Mouse (Mus musculus): Measurements from ENCODE around the gene Gm973. TPM values are rescaled to one million over a fixed set of nuclear protein-coding genes. Genes with fewer than 3 reads are reported as not detected.

The Gm973 gene
- polyA plus RNA-seq, 1 experiment from 2014 or later, result 9.2 TPM

DNA sequence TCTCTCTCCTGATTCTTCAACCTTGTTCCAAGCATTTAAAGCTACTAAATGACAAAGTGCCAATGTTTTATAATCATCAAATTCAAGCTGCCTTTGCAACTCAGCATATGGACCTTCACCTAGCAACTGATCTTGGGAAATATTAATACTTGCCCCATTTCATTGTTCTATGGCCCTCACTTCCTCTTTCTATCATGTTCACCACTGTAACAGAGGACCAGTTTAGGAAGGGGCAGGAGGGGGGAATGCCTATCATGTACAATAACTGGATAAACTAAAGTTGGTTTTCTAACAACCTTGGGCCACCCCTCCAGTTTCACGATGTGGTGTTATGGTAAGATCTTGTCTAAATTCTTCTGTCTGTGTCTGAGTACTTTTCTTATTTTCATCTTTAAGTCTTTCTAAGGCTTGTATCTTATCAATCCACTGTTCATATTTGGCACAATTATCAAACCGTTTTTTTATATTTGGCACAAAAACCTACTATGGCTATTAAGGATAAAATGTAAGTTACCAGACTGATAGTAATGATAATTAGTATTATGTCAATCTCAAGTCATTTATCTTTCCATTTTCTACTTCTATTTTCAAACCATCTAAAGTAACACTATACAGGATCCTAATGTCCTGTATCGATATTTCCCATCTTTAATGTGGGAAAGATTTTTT is 137.3 kb downstream of the Gm973 start:
- Histone ChIP-seq H3K4me1 (no peaks in the 10 kb centered on the region), H3K4me2 (replicated peaks) (no peak overlapping the region), H3K27ac (replicated peaks) (no peak overlapping the region), H3K36me3 (peaks cover 29% of the 10 kb centered on the region), H3K27me3 (no peaks in the 10 kb centered on the region), H3K9ac (replicated peaks) (no peak overlapping the region), H3K4me3 (no peak overlapping the region), H3K9me3 (no peaks in the 10 kb centered on the region)
- WGBS, result 98% methylated on average over 3 of the region's 3 CpGs
- ATAC-seq (replicated peaks), result no peak

DNA sequence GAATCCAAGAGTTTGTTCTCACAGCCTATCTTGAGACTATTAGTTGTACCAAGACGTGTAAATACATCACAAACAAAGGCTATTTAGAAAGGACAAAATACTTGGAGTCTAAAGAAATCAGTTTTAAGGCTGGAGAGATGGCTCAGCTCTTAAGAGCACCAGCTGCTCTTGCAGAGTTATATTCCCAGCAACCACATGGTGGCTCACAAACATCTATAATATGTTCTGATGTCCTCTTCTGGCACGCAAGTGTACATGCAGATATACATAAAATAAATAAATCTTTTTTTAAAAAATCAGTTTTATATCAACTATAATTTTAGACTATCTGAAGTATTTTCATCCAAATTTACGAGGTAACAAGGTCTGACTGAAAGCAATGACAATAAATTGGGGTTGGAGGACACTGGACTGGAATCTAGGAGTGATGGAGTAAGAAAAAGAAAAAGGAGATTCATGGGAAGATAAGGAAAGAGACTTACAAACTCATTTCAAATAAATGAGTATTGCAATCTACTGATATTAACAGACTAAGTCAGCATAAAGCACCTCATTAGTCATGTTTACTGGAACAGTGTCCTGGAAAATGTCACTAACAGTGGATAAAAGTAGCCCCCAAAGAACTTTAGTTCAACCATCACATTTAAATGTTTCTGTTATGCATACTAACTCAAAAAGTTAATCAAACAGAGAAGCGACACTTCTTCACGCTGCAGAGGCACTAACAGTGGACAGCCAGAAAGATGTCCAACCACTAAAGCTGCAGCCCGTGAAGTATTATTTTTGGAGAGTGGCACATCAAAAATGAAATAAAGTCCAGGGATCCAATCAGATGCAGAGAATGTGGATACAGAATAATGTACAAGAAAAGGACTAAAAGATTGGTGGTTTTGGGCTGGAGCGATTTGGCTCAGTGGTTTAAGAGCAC is 140.4 kb downstream of the Gm973 start:
- Histone ChIP-seq H3K9me3 (no peaks in the 10 kb centered on the region), H3K27ac (replicated peaks) (no peak overlapping the region)
- 89% methylated on average over 7 of the region's 7 CpGs for WGBS

DNA sequence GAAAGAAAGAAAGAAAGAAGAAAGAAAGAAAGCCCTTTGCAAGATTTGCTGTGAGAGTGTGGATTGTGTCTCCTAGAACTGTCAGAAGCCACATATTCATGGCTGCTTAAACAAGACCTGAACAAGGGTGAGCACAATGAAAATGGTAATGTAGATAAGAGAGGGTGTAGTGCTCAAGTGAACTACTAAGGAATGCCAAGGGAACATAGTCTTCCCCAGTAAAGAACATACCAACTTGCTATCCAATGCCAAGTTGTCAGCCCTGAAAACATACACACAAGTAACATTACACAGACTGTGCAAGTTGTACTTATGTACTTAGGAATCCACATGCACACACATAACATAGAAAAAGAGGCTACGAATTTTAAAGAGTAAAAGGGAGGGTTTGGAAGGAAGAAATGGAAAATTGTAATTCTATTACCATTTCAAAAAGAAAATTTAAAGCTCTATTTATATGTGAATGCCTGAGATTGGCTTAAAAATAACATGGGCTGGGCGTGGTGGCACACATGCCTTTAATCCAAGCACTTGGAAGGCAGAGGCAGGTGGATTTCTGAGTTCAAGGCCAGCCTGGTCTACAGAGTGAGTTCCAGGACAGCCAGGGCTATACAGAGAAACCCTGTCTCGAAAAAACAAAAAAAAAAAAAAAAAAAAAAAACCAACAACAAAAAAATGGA is 147.5 kb downstream of the Gm973 start:
- whole genome bisulfite sequencing, result 90% methylated on average over 3 of the region's 3 CpGs
- Histone ChIP-seq H3K9me3 (no peaks in the 10 kb centered on the region), H3K27ac (replicated peaks) (no peak overlapping the region), H3K27me3 (no peaks in the 10 kb centered on the region), H3K4me1 (peaks cover 8% of the 10 kb centered on the region), H3K4me3 (no peak overlapping the region), H3K4me2 (replicated peaks) (no peak overlapping the region), H3K36me3 (no peaks in the 10 kb centered on the region), H3K9ac (replicated peaks) (no peak overlapping the region)
- no peak for ATAC-seq (replicated peaks)

More for the DNA sequence above, 140.4 kb downstream of the Gm973 start:
- H3K36me3 ChIP-seq, result peaks cover 16% of the 10 kb centered on the region
- H3K4me3 ChIP-seq, result no peak overlapping the region
- H3K4me2 ChIP-seq (replicated peaks), result no peak overlapping the region
- no peaks in the 10 kb centered on the region for H3K4me1 ChIP-seq
- H3K27me3 ChIP-seq, result no peaks in the 10 kb centered on the region
- ATAC-seq (replicated peaks), result no peak
- H3K9ac ChIP-seq (replicated peaks), result no peak overlapping the region

DNA sequence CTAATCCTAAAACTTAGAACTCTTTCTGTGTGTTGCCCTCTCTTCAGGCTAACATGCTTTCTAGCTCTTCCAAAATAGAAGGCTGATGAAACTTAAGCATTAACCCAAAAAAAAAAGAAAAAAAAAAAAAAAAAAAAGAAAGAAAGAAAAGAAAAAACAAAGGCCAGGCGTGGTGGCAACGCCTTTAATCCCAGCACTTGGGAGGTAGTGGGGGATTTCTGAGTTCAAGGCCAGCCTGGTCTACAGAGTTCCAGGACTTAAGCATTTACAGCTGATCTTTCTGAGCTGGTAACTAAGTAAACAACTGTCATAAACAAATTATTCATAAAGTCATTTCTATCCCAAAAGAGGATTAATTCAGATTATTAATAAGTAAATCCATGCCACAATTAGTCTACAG is 152.8 kb downstream of the Gm973 start:
- no peak for ATAC-seq (replicated peaks)
- H3K36me3 ChIP-seq, result no peaks in the 10 kb centered on the region
- no peaks in the 10 kb centered on the region for H3K27me3 ChIP-seq
- H3K9ac ChIP-seq (replicated peaks), result no peak overlapping the region
- H3K9me3 ChIP-seq, result no peaks in the 10 kb centered on the region
- no peak overlapping the region for H3K27ac ChIP-seq (replicated peaks)
- 89% methylated on average over 2 of the region's 2 CpGs for WGBS
- 0 out of 2 replicates have a peak overlapping the region, but pooled peaks have one; percentile 91 for H3K4me3 ChIP-seq
- H3K4me2 ChIP-seq (replicated peaks), result peak overlapping the region; percentile 67
- H3K4me1 ChIP-seq, result peaks cover 27% of the 10 kb centered on the region

DNA sequence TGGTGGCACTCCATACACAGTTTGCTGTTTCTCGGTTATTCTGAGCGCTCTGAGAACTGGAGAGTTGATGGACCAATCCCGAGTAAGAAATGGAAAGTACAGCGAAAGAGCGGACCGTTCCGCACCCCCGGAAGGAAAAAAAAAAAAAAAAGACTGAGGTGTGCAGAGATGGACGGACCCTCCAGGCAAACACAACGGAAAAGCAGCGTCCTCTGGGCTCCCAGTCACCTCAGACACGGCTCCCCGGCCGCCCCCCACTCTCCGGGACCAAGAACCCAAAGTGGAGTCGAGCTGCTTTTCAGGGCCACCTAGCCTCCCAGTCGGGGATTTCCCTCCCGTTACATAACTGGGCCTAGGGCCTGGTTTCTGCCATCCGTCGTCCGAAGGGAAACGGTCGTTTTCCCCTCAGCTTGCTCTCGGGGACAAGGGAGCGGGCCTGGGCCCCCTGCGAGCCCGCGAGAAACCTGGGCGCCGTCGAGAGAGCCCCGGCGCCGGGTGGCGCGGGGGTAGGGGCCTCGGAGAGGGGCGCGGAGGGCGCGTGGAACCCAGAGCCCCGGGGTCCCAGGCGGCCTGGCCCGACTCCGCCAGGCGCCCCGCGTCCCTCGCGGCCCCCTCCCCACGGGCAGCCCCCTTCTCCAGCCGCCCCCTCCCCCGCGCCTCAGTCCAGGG is 154.0 kb downstream of the Gm973 start:
- Histone ChIP-seq H3K9ac (replicated peaks) (peak overlapping the region; percentile 95), H3K27me3 (no peaks in the 10 kb centered on the region), H3K36me3 (no peaks in the 10 kb centered on the region), H3K4me3 (peak overlapping the region; percentile 91), H3K4me1 (peaks cover 27% of the 10 kb centered on the region), H3K9me3 (no peaks in the 10 kb centered on the region), H3K27ac (replicated peaks) (peak overlapping the region; percentile 94), H3K4me2 (replicated peaks) (peak overlapping the region; percentile 67)
- under 1% methylated on average over 52 of the region's 54 CpGs for WGBS
- ATAC-seq (replicated peaks), result peak; percentile 44

DNA sequence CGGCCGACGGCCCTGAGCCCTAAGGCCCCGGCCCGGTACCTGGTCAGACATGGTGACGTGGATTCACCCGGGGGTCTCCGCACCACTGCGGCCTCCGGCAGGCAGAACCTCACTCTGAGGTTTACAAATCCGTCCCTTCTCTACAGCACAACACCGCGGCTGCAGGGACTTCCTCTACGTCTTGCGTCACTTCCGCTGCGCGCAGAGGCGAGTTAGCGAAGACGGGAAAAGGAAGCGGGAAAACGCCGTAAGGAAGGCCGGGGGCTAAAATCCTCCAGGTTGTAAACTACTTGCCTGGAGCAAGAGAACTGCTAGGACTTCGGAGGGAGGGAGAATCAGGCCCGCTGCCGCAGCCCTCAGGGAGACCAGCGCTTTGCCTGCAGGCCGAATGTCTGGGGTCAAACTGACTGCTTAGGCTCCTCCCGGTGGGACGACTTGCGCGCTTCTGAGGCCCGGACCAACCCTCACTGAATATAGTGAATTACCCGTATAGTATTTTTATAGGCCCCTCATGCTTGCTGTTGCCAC is 154.6 kb downstream of the Gm973 start, which contains the start of gene Sumo1:
Sumo1 (minus strand) TSS at position 194 of the 528 bp plus-strand sequence.
- WGBS, result 0% methylated on average over 36 of the region's 36 CpGs
- peaks cover 27% of the 10 kb centered on the region for H3K4me1 ChIP-seq

DNA sequence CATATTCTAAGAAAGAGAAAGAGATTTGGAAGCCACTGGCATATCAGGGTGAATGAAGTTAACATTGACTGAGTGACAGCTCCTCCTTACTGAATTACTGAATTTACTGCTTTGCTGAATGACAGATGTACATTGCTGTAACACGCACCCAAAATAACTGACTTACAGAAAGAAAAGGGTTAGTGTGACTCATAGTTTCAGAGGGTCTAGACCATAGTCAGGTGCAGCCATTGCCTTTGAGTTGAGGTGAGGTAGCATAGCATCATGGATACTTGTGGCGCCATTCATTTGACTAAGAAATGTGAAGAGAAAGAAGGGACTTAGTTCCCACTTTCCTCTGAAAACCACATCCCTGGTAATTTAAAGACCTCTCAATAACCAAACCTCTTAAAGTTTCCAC is 157.6 kb downstream of the Gm973 start:
- Histone ChIP-seq H3K27ac (replicated peaks) (no peak overlapping the region), H3K36me3 (no peaks in the 10 kb centered on the region), H3K4me3 (no peak overlapping the region), H3K9me3 (no peaks in the 10 kb centered on the region), H3K4me2 (replicated peaks) (no peak overlapping the region), H3K9ac (replicated peaks) (no peak overlapping the region), H3K27me3 (no peaks in the 10 kb centered on the region), H3K4me1 (peaks cover 19% of the 10 kb centered on the region)
- no peak for ATAC-seq (replicated peaks)
- 96% methylated on average over 2 of the region's 2 CpGs for WGBS

More for the DNA sequence above, 154.6 kb downstream of the Gm973 start, which contains the start of gene Sumo1:
- ATAC-seq (replicated peaks), result peak; percentile 96
- no peaks in the 10 kb centered on the region for H3K9me3 ChIP-seq
- no peaks in the 10 kb centered on the region for H3K27me3 ChIP-seq
- peak within 1 kb of the TSS; percentile 70 for H3K4me2 ChIP-seq (replicated peaks)
- H3K4me3 ChIP-seq, result peak within 1 kb of the TSS; percentile 91
- peak within 1 kb of the TSS; percentile 94 for H3K27ac ChIP-seq (replicated peaks)
- no peaks in the 10 kb centered on the region for H3K36me3 ChIP-seq
- peak within 1 kb of the TSS; percentile 95 for H3K9ac ChIP-seq (replicated peaks)

DNA sequence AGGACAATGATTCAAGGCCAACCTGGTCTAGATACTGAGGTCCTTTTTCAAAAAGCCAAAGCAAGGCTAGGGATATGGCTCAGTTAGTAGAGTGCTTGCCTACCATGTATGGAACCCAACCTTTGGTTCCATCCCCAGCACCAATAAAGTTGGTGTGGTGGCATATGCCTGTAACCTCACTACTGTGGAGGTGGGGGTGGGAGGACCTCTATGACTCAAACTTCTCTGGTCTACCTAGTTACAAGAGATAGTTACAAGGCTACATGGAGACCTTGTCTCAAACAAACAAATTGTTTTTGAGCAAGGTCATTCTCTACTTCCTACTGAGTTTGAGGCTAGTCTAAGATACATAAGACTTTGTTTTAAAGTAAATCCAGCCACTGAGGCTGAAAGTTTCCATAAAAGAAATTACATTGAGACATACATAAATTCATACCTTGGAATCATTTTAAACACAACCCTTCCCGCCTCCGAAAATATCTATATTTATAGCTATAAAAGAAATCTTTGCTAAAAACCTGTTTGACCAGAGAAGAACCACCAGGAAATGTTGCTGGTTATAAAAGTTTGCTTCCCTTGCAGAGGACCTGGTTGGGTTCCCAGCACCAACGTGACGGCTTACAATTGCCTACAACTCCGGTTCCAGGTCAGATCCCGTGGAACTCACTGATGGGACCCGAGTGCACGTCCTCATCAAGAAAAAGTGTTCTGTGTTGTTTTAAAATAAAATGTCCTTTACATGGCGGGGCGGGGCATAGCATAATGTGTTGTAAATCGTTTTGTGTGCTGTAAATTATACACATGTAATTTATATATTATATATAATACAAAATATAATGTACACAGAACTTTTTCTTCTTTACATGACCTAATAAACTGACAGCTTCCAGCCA is 168.1 kb downstream of the Gm973 start:
- Histone ChIP-seq H3K27me3 (peaks cover 9% of the 10 kb centered on the region; the same call in 1 of the 2 replicates), H3K4me2 (replicated peaks) (peak overlapping the region; percentile 77), H3K4me1 (peaks cover 25% of the 10 kb centered on the region), H3K9ac (replicated peaks) (peak overlapping the region; percentile 26; the same call in 1 of the 2 replicates), H3K36me3 (no peaks in the 10 kb centered on the region), H3K4me3 (peak overlapping the region; percentile 72), H3K27ac (replicated peaks) (0 out of 2 replicates have a peak overlapping the region, but pooled peaks have one; percentile 34), H3K9me3 (no peaks in the 10 kb centered on the region)
- whole genome bisulfite sequencing, result 9% methylated on average over 11 of the region's 11 CpGs
- peak; percentile 42 for ATAC-seq (replicated peaks)

DNA sequence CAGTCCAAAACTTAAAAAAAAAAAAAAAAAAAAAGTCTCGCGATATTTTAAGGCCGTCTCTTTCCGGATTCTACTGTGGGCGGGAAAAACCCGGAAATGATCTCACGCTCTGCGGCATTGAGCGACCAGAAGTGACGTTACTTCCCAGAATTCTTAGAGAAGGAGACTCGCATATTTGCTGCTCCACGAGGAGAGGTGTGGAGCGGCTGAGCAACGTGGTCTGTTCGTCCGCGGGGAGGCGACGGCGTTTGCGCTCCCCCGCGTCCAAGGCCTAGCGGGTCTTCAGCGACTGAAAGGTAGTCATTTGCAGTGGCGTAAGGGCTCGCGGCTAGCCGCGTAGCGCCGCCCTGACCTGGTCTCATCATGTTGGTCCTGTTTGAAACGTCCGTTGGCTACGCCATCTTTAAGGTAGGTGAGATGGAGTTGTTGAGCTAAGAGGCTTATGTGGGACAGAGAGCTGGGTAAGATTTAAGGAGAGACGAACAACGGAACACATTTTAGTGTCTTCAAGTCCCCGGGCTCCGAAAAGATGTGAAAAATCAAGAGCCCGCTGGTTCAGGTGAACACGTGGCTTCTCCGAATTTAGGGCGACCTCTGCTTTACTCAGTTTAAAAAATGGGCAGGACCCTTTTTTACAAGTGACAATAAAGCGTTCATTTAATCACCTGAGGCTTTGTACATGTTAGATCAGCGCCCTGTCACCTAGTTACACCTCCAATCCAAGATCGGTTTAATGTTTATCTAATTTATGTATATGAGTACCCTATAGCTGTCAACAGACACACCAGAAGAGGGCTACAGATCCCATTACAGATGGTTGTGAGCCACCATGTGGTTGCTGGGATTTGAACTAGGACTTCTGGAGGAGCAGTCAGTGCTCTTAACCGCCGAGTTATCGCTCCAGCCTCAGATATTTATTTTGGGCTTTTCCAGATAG is 169.0 kb downstream of the Gm973 start, which contains the start of gene Nop58:
Nop58 (plus strand) TSS at position 153 of the 937 bp plus-strand sequence.
- ATAC-seq (replicated peaks), result peak; percentile 98
- WGBS, result under 1% methylated on average over 49 of the region's 49 CpGs
- peak within 1 kb of the TSS; percentile 81 for H3K27ac ChIP-seq (replicated peaks)
- H3K27me3 ChIP-seq, result peaks cover 9% of the 10 kb centered on the region; the same call in 1 of the 2 replicates
- H3K4me2 ChIP-seq (replicated peaks), result peak within 1 kb of the TSS; percentile 77
- peak within 1 kb of the TSS; percentile 61 for H3K9ac ChIP-seq (replicated peaks)
- peaks cover 25% of the 10 kb centered on the region for H3K4me1 ChIP-seq
- no peaks in the 10 kb centered on the region for H3K9me3 ChIP-seq
- H3K4me3 ChIP-seq, result peak within 1 kb of the TSS; percentile 72
- H3K36me3 ChIP-seq, result peaks cover 6% of the 10 kb centered on the region; the same call in 1 of the 2 replicates
